Mouse (Mus musculus): Measurements from ENCODE around the gene Skap1. TPM values are rescaled to one million over a fixed set of nuclear protein-coding genes. Genes with fewer than 3 reads are reported as not detected.

Skap1 gene
- polyA plus RNA-seq, 1 experiment: 0.02 TPM

- no peak overlapping the region for H3ac ChIP-seq (ENCODE audit: control insufficient read depth, insufficient read length)
- H3K79me2 ChIP-seq (ENCODE audit: control insufficient read depth, insufficient read depth): no peaks in the 10 kb centered on the region
- TF ChIP-seq SRF (IDR thresholded peaks at IDR 0.05; ENCODE audit: control insufficient read depth, insufficient read length, low read depth) (no peak), TCF12 (IDR thresholded peaks at IDR 0.05; ENCODE audit: insufficient read depth, poor library complexity, severe bottlenecking) (no peak), POLR2A (IDR thresholded peaks at IDR 0.05; ENCODE audit: insufficient read length, low read depth) (no peak), MYOG (IDR thresholded peaks at IDR 0.05; ENCODE audit: control insufficient read depth in 1 of 3, insufficient read depth in 1 of 3, insufficient read length in 2 of 3, low read depth in 2 of 3) (no peak), REST (IDR thresholded peaks at IDR 0.05; ENCODE audit: insufficient read depth, insufficient read length) (no peak), TCF3 (IDR thresholded peaks at IDR 0.05; ENCODE audit: insufficient read length, low read depth) (no peak), POLR2AphosphoS2 (IDR thresholded peaks at IDR 0.05; ENCODE audit: insufficient read length, low read depth) (no peak), MAX (IDR thresholded peaks at IDR 0.05; ENCODE audit: low read depth) (no peak), E2F4 (IDR thresholded peaks at IDR 0.05; ENCODE audit: insufficient read depth) (no peak), CEBPB (IDR thresholded peaks at IDR 0.05; ENCODE audit: insufficient read depth, poor library complexity, severe bottlenecking) (no peak), MYOD1 (IDR thresholded peaks at IDR 0.05; ENCODE audit: control insufficient read depth in 1 of 3, insufficient read length in 2 of 3, low read depth in 2 of 3) (no peak), USF1 (IDR thresholded peaks at IDR 0.05; ENCODE audit: low read depth) (no peak)
- peaks cover 56% of the 10 kb centered on the region for H3K27me3 ChIP-seq (ENCODE audit: control insufficient read depth, insufficient read depth, insufficient read length)
- H3K4me2 ChIP-seq (ENCODE audit: low read depth): no peak overlapping the region
- no peak overlapping the region for H3K4me3 ChIP-seq
- H3K36me3 ChIP-seq (ENCODE audit: control insufficient read depth, insufficient read depth): no peaks in the 10 kb centered on the region
These were observed 209.4 kb downstream of the Skap1 start for GRCm38 (mm10) chr11:96673792-96674191.

DNA sequence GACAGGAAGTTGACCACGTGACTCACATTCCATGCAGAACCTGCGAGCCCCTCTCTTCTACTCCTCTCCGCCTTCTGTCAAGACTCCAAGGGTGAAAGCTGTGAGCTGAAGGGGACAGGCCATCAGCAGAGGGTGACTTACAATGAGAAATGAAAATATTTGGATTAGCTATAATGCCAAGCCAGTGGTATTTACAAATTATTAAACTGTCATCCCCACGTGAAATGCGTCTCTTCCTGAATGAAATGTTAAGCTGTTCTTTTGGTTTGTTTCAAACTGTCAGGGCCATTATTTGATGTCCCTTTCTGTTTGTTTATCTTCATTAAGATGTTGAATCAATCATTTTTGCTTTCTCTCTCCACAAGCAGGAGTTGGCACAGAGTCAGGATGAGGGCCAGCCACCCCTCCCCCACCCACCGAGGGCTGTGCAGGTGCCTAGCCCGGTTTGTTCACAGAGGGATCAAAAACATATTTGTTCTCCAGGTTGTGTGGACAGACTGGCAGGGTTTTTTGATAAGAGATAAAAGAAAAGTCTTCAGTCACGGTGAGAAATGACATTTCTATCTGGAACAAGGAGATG is 210.5 kb downstream of the Skap1 start:
- no peak overlapping the region for H3K4me3 ChIP-seq
- H3K27me3 ChIP-seq (ENCODE audit: control insufficient read depth, insufficient read depth, insufficient read length): peaks cover 60% of the 10 kb centered on the region
- H3K79me2 ChIP-seq (ENCODE audit: control insufficient read depth, insufficient read depth): no peaks in the 10 kb centered on the region
- H3ac ChIP-seq (ENCODE audit: control insufficient read depth, insufficient read length): no peak overlapping the region
- TF ChIP-seq REST (IDR thresholded peaks at IDR 0.05; ENCODE audit: insufficient read depth, insufficient read length): no peak
- TF ChIP-seq USF1 (IDR thresholded peaks at IDR 0.05; ENCODE audit: low read depth): no peak
- no peak for TF ChIP-seq SRF (IDR thresholded peaks at IDR 0.05; ENCODE audit: control insufficient read depth, insufficient read length, low read depth)
- TF ChIP-seq MYOG (IDR thresholded peaks at IDR 0.05; ENCODE audit: control insufficient read depth in 1 of 3, insufficient read depth in 1 of 3, insufficient read length in 2 of 3, low read depth in 2 of 3): no peak
- TF ChIP-seq MYOD1 (IDR thresholded peaks at IDR 0.05; ENCODE audit: control insufficient read depth in 1 of 3, insufficient read length in 2 of 3, low read depth in 2 of 3): no peak
- no peak for TF ChIP-seq CEBPB (IDR thresholded peaks at IDR 0.05; ENCODE audit: insufficient read depth, poor library complexity, severe bottlenecking)
- no peak for TF ChIP-seq POLR2AphosphoS2 (IDR thresholded peaks at IDR 0.05; ENCODE audit: insufficient read length, low read depth)
- no peak for TF ChIP-seq E2F4 (IDR thresholded peaks at IDR 0.05; ENCODE audit: insufficient read depth)
- H3K36me3 ChIP-seq (ENCODE audit: control insufficient read depth, insufficient read depth): no peaks in the 10 kb centered on the region
- H3K4me2 ChIP-seq (ENCODE audit: low read depth): no peak overlapping the region

- Histone ChIP-seq H3K27me3 (ENCODE audit: control insufficient read depth, insufficient read depth, insufficient read length) (peaks cover 68% of the 10 kb centered on the region), H3K36me3 (ENCODE audit: control insufficient read depth, insufficient read depth) (no peaks in the 10 kb centered on the region), H3K4me3 (no peak overlapping the region), H3K4me2 (ENCODE audit: low read depth) (no peak overlapping the region), H3ac (ENCODE audit: control insufficient read depth, insufficient read length) (no peak overlapping the region), H3K79me2 (ENCODE audit: control insufficient read depth, insufficient read depth) (no peaks in the 10 kb centered on the region)
- TF ChIP-seq POLR2AphosphoS2 (IDR thresholded peaks at IDR 0.05; ENCODE audit: insufficient read length, low read depth) (no peak), SRF (IDR thresholded peaks at IDR 0.05; ENCODE audit: control insufficient read depth, insufficient read length, low read depth) (no peak)
These were observed 213.6 kb downstream of the Skap1 start for GRCm38 (mm10) chr11:96678026-96678425.

GRCm38 (mm10) chr11:96679026-96679425 is 214.6 kb downstream of the Skap1 start:
- Histone ChIP-seq H3K4me2 (ENCODE audit: low read depth) (no peak overlapping the region), H3K27me3 (ENCODE audit: control insufficient read depth, insufficient read depth, insufficient read length) (peaks cover 66% of the 10 kb centered on the region), H3K79me2 (ENCODE audit: control insufficient read depth, insufficient read depth) (no peaks in the 10 kb centered on the region), H3K36me3 (ENCODE audit: control insufficient read depth, insufficient read depth) (no peaks in the 10 kb centered on the region), H3ac (ENCODE audit: control insufficient read depth, insufficient read length) (no peak overlapping the region), H3K4me3 (no peak overlapping the region)
- TF ChIP-seq POLR2AphosphoS2 (IDR thresholded peaks at IDR 0.05; ENCODE audit: insufficient read length, low read depth) (no peak), TCF12 (IDR thresholded peaks at IDR 0.05; ENCODE audit: insufficient read depth, poor library complexity, severe bottlenecking) (no peak), SRF (IDR thresholded peaks at IDR 0.05; ENCODE audit: control insufficient read depth, insufficient read length, low read depth) (no peak), CEBPB (IDR thresholded peaks at IDR 0.05; ENCODE audit: insufficient read depth, poor library complexity, severe bottlenecking) (no peak), MYOG (IDR thresholded peaks at IDR 0.05; ENCODE audit: control insufficient read depth in 1 of 3, insufficient read depth in 1 of 3, insufficient read length in 2 of 3, low read depth in 2 of 3) (no peak), E2F4 (IDR thresholded peaks at IDR 0.05; ENCODE audit: insufficient read depth) (no peak), USF1 (IDR thresholded peaks at IDR 0.05; ENCODE audit: low read depth) (no peak), MYOD1 (IDR thresholded peaks at IDR 0.05; ENCODE audit: control insufficient read depth in 1 of 3, insufficient read length in 2 of 3, low read depth in 2 of 3) (no peak), TCF3 (IDR thresholded peaks at IDR 0.05; ENCODE audit: insufficient read length, low read depth) (no peak), POLR2A (IDR thresholded peaks at IDR 0.05; ENCODE audit: insufficient read length, low read depth) (no peak), MAX (IDR thresholded peaks at IDR 0.05; ENCODE audit: low read depth) (no peak)

DNA sequence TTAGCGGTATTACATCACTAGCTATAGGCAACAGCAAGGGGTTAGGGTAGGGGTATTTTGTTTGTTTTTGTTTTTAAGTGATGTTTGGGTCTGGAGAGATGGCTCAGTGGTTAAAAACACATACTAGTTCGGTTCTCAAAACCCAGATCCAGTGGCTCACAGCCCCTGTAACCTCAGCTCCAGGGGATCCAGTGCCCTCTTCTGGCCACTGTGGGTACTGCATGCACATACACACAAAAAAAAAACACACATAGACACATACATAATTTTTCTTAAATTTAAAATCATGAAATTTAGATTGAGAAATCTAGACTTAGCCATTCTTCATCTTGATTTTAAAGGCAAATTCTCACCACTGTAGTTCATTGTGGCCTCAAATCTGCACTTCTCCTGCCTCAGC is 221.0 kb downstream of the Skap1 start:
- Histone ChIP-seq H3K4me3 (no peak overlapping the region), H3K79me2 (ENCODE audit: control insufficient read depth, insufficient read depth) (no peaks in the 10 kb centered on the region), H3K27me3 (ENCODE audit: control insufficient read depth, insufficient read depth, insufficient read length) (peaks cover 44% of the 10 kb centered on the region), H3K36me3 (ENCODE audit: control insufficient read depth, insufficient read depth) (no peaks in the 10 kb centered on the region), H3K4me2 (ENCODE audit: low read depth) (no peak overlapping the region), H3ac (ENCODE audit: control insufficient read depth, insufficient read length) (no peak overlapping the region)
- TF ChIP-seq TCF3 (IDR thresholded peaks at IDR 0.05; ENCODE audit: insufficient read length, low read depth): no peak
- no peak for TF ChIP-seq MYOG (IDR thresholded peaks at IDR 0.05; ENCODE audit: control insufficient read depth in 1 of 3, insufficient read depth in 1 of 3, insufficient read length in 2 of 3, low read depth in 2 of 3)
- TF ChIP-seq POLR2AphosphoS2 (IDR thresholded peaks at IDR 0.05; ENCODE audit: insufficient read length, low read depth): no peak
- TF ChIP-seq MAX (IDR thresholded peaks at IDR 0.05; ENCODE audit: low read depth): no peak
- TF ChIP-seq REST (IDR thresholded peaks at IDR 0.05; ENCODE audit: insufficient read depth, insufficient read length): no peak
- TF ChIP-seq USF1 (IDR thresholded peaks at IDR 0.05; ENCODE audit: low read depth): no peak
- TF ChIP-seq CEBPB (IDR thresholded peaks at IDR 0.05; ENCODE audit: insufficient read depth, poor library complexity, severe bottlenecking): no peak
- no peak for TF ChIP-seq TCF12 (IDR thresholded peaks at IDR 0.05; ENCODE audit: insufficient read depth, poor library complexity, severe bottlenecking)
- no peak for TF ChIP-seq E2F4 (IDR thresholded peaks at IDR 0.05; ENCODE audit: insufficient read depth)
